In the genomic region with DNA sequence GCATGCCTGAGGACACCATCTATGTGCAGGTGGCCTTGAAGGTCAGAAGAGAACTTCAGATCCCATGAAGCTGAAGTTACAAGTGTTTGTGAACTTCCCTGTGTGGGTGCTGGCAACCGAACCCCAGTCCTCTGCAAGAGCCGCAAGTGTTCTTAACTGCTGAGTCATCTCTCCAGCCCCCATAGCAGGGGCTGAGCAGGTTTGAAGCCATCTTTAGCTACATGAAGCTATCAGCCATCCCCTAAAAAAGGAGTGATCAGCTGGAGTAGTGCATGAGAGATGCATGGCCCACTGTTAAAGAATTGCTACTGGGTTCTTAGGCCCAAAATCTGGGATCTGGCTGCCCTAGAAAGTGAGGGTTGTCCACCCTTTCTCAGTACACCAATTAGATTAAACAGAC, we compare ENCODE assay signal across 15 mouse cellular contexts. TPM values are rescaled to one million over a fixed set of nuclear protein-coding genes. Genes with fewer than 3 reads are reported as not detected.
A peak's percentile ranks its signal among the peaks of the same experiment; 100 is the strongest.
DNase-seq lines count a peak whose midpoint lies in the region; ATAC-seq and TF ChIP-seq lines count a peak whose summit lies in the region.
"Had no signal": no experiment of that assay in that cellular context is flagged by ENCODE, and none has a peak within 500 bp of the region (broad histone marks: within the 10 kb centered on the region; RNA-seq: fewer than 3 reads in every experiment).

No protein-coding gene starts in this region.

- H3K36me3 ChIP-seq in heart, embryonic 14.5 days (ENCODE audit: control insufficient read depth, insufficient read depth, low read length), result 0 out of 2 replicates have a peak, but pooled peaks cover 4% of the 10 kb centered on the region
- H3K36me3 ChIP-seq in liver, adult 2 months (ENCODE audit: control insufficient read depth, insufficient read depth, low read length), result peaks cover 29% of the 10 kb centered on the region
- H3K36me3 ChIP-seq in liver, embryonic 11.5 days (ENCODE audit: control insufficient read depth, insufficient read depth, low read length), result no peaks in the 10 kb centered on the region
- H3K36me3 ChIP-seq in macrophage (ENCODE audit: inconsistent target), result peaks cover 20% of the 10 kb centered on the region; the same call in 1 of the 2 replicates
- H3K36me3 ChIP-seq: midbrain, embryonic 10.5 days had no signal

- H3K79me2 ChIP-seq in liver, adult 2 months (ENCODE audit: control insufficient read depth, insufficient read depth, low read length), result peaks cover 78% of the 10 kb centered on the region
- peaks cover 100% of the 10 kb centered on the region for H3K79me2 ChIP-seq in macrophage (ENCODE audit: inconsistent target)

- H3K27ac ChIP-seq in heart, embryonic 14.5 days (replicated peaks in 1 of 2; ENCODE audit: control insufficient read depth in 1 of 2, insufficient read depth in 1 of 2, low read depth in 2 of 2, low read length in 2 of 2), result peak overlapping the region; percentile 24 to 31; a peak in 2 of 4 replicates
- peak overlapping the region; percentile 73 for H3K27ac ChIP-seq in liver, adult 2 months (replicated peaks; ENCODE audit: insufficient read depth, low read depth, low read length)
- H3K27ac ChIP-seq in liver, embryonic 11.5 days (ENCODE audit: low read depth, low read length), result no peak overlapping the region
- peak overlapping the region; percentile 98 for H3K27ac ChIP-seq in brown adipose tissue, adult 24 weeks (replicated peaks; ENCODE audit: low read depth, low read length)
- H3K27ac ChIP-seq in macrophage, result peak overlapping the region; percentile 98
- H3K27ac ChIP-seq: hindbrain, postnatal 0 days; midbrain, embryonic 10.5 days had no signal

- H3K9ac ChIP-seq in heart, embryonic 14.5 days (ENCODE audit: low read length), result no peak overlapping the region
- H3K9ac ChIP-seq in liver, adult 2 months (ENCODE audit: low read depth, low read length), result no peak overlapping the region
- no peak overlapping the region for H3K9ac ChIP-seq in liver, embryonic 11.5 days (ENCODE audit: low read depth, low read length)

- WGBS in heart, embryonic 14.5 days, result 89% methylated on average over 2 of the region's 2 CpGs
- WGBS in liver, adult 2 months, result 73% methylated on average over 2 of the region's 2 CpGs
- 87% methylated on average over 2 of the region's 2 CpGs for WGBS in liver, embryonic 11.5 days
- WGBS in macrophage (ENCODE audit: missing documents), result 88% methylated on average over 2 of the region's 2 CpGs

- TF ChIP-seq POLR2A in liver, adult 2 months (IDR thresholded peaks at IDR 0.05; ENCODE audit: extremely low read depth, insufficient read depth, low read length), result no peak

- no peaks in the 10 kb centered on the region for H3K9me3 ChIP-seq in heart, embryonic 14.5 days (ENCODE audit: control insufficient read depth, low read length)
- H3K9me3 ChIP-seq in liver, embryonic 11.5 days (ENCODE audit: control insufficient read depth, low read length), result no peaks in the 10 kb centered on the region
- H3K9me3 ChIP-seq: midbrain, embryonic 10.5 days had no signal

- peaks cover 10% of the 10 kb centered on the region; the same call in 1 of the 2 replicates for H3K27me3 ChIP-seq in heart, embryonic 14.5 days (ENCODE audit: control insufficient read depth, insufficient read depth, low read length)
- no peaks in the 10 kb centered on the region for H3K27me3 ChIP-seq in liver, adult 2 months (ENCODE audit: control insufficient read depth, insufficient read depth, low read length)
- peaks cover 11% of the 10 kb centered on the region for H3K27me3 ChIP-seq in liver, embryonic 11.5 days (replicated peaks; ENCODE audit: control insufficient read depth, insufficient read depth, low read length)
- H3K27me3 ChIP-seq: Patski had no signal

- H3K4me1 ChIP-seq in heart, embryonic 14.5 days (ENCODE audit: control insufficient read depth in 2 of 2, insufficient read depth in 2 of 2, low read length in 2 of 2), result peaks cover 24 to 49% of the 10 kb centered on the region in 2 experiments
- H3K4me1 ChIP-seq in liver, adult 2 months (ENCODE audit: control insufficient read depth, insufficient read depth, low read length), result peaks cover 75% of the 10 kb centered on the region
- peaks cover 51% of the 10 kb centered on the region for H3K4me1 ChIP-seq in liver, embryonic 11.5 days (replicated peaks; ENCODE audit: control insufficient read depth, insufficient read depth, low read length)
- peaks cover 63% of the 10 kb centered on the region for H3K4me1 ChIP-seq in brown adipose tissue, adult 24 weeks (ENCODE audit: control insufficient read depth, insufficient read depth, insufficient read length, low read length)

- DNase-seq in heart, adult 9 months (ENCODE audit: low spot score in 2 of 2), result no peak
- DNase-seq in liver, adult 2 months (ENCODE audit: extremely low read depth, low read depth, low spot score), result no peak
- no peak for DNase-seq in liver, embryonic 11.5 days (ENCODE audit: low spot score)
- DNase-seq in adrenal gland, adult (ENCODE audit: inconsistent age in 2 of 2, low spot score in 1 of 2), result no peak
- DNase-seq in right cerebral cortex, postnatal 4 days, result no peak
- DNase-seq: cerebellum, postnatal 14 days; lung, adult 2 months; right cerebral cortex, adult 18-20 months; thymus, postnatal 4 days had no signal

- H3K4me3 ChIP-seq in heart, embryonic 14.5 days (ENCODE audit: control insufficient read depth in 1 of 2, insufficient read depth in 1 of 2, low read depth in 1 of 2, low read length in 2 of 2), result no peak overlapping the region
- H3K4me3 ChIP-seq in liver, adult 2 months (ENCODE audit: insufficient read depth, low read depth, low read length), result no peak overlapping the region
- H3K4me3 ChIP-seq in liver, embryonic 11.5 days (ENCODE audit: low read depth, low read length), result no peak overlapping the region
- H3K4me3 ChIP-seq in brown adipose tissue, adult 24 weeks (ENCODE audit: insufficient read depth, low read depth, low read length), result no peak overlapping the region
- H3K4me3 ChIP-seq in macrophage (ENCODE audit: inconsistent target), result no peak overlapping the region
- H3K4me3 ChIP-seq: midbrain, embryonic 10.5 days had no signal

- no peak overlapping the region for H3K4me2 ChIP-seq in heart, embryonic 14.5 days (ENCODE audit: low read length)
- no peak overlapping the region for H3K4me2 ChIP-seq in liver, embryonic 11.5 days

- ATAC-seq in heart, embryonic 14.5 days (ENCODE audit: insufficient number of reproducible peaks, insufficient read depth, low FRiP score, low read depth), result no peak
- no peak for ATAC-seq in liver, embryonic 11.5 days (replicated peaks; ENCODE audit: low FRiP score)
- ATAC-seq: hindbrain, postnatal 0 days; Patski had no signal

- no peak for TF ChIP-seq CTCF in liver, adult 2 months (IDR thresholded peaks at IDR 0.05; ENCODE audit: low read depth, low read length)

RNA-seq across cellular contexts. Expression of a gene that starts 6.1 kb away (rescaled TPM):
- 33.3 and 36.6 TPM in 2 replicates for polyA plus RNA-seq in heart, embryonic 14.5 days (2014; fragmentation: Nextera tagmentation; extraction: Ambion mirVana)
- total RNA-seq in liver, adult 2 months (2014; rRNA removed), result 85.5 and 109 TPM in 2 replicates
- polyA plus RNA-seq in liver, adult 2 months (2012; rRNA removed), result 225 and 231 TPM in 2 replicates
- 42.9 and 45.3 TPM in 2 replicates for polyA plus RNA-seq in liver, embryonic 11.5 days (2014; fragmentation: Nextera tagmentation; extraction: Ambion mirVana)
- polyA plus RNA-seq in brown adipose tissue, adult 24 weeks (2012; ENCODE audit: insufficient read depth, insufficient read length, missing spikeins), result 167 and 202 TPM in 2 replicates
- total RNA-seq in macrophage (2018; cell fraction: chromatin; rRNA removed), result 100 to 1,000 TPM in 24 of 26 experiments, 10 to 100 TPM in 2; 86.8 to 665 (median 236) TPM
- 1,000 to 10,000 TPM in 6 of 26 experiments, 100 to 1,000 TPM in 20; 397 to 1,306 (median 691) TPM for total RNA-seq in macrophage (2018; cell fraction: cytosol; rRNA removed)
- 1,000 to 10,000 TPM in 3 of 26 experiments, 100 to 1,000 TPM in 23; 221 to 1,223 (median 655) TPM for total RNA-seq in macrophage (2018; cell fraction: nucleus; rRNA removed)
- polyA plus RNA-seq in macrophage (2018), result 386 to 676 TPM (median 674 TPM) in 3 replicates
